Mouse (Mus musculus): ENCODE data around the gene Fam69b. TPM values are rescaled to one million over a fixed set of nuclear protein-coding genes. Genes with fewer than 3 reads are reported as not detected.

The Fam69b gene
- total RNA-seq (2021): 10 to 100 TPM in 1 of 2 experiments, 1 to 10 TPM in 1; 9.1 to 17.1 TPM
- long read RNA-seq, experiment 1, transcript Fam69b-201 (5 exons, 1,622 nt): major isoform, 21 of 25 reads
- long read RNA-seq, experiment 1, partial matches to known transcripts: 1 of 25 reads
- long read RNA-seq, experiment 1, other reads (novel, unspliced or antisense): 3 of 25 reads
- long read RNA-seq, experiment 2, transcript Fam69b-201 (5 exons, 1,622 nt): major isoform, 16 of 20 reads
- long read RNA-seq, experiment 2, partial matches to known transcripts: 0 of 20 reads
- long read RNA-seq, experiment 2, other reads (novel, unspliced or antisense): 4 of 20 reads

DNA sequence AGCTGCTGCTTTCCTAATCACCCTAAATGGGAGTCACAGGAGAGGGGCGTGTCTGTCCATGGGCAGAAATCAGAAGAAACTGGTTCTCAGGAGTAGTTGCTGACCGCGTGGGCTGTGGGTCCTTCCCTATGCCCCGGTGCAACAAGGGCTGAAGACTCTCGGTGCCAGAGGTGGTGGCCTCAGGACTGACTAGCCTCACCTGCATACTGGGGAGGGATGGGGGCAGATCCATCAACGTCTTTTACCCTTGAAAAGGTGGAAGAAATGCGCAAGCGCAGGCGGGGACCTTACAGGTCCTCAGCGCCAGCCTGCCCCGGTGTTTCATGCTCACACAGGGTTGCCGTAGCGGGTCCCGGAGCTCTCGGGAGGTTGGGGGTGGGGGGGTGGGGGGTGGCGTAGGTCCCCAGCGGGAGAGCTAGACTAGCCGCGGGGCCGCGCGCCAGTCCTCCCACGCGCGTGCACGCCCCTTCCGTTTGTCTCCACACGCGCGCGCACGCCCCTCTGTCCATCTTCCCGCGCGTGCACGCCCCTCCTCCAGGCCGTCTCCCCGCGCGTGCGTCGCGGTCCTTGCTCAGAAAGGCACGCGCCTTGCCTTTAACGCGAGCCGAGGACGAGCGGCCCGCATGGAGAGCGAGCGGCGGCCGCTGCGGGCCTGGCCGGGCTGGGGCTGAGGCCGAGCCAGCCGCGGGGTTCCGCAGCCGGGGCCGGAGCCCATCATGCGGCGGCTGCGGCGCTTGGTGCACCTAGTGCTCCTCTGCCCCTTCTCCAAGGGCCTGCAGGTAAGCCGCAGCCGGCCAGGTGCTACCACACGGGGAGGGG lies at the start of gene Fam69b:
TSS of gene Fam69b (plus strand) at position 537 of the 819 bp plus-strand sequence.
- peak; percentile 82 for DNase-seq

DNA sequence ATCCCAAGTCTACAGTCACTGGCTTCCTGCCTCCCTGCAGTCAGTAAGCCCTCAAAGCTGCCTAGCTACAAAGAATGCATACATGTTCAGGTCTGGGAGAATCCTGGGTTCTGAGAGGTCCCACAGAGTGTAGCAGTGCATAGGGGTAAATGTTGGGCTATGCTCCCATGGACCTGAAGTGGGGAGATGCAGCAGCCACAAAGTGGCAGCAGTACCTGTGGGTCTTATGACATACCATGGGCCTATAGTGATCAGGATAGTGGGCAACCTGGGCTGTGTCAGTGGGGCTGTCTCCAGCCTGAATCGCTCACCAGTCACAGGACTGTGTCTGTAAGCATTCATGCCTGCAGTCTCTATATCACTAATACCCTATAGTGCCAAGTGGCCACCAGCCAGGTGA lies 48.5 kb upstream of the Fam69b start, which contains the start of gene Egfl7:
TSS of gene Egfl7 (plus strand) at position 301 of the 400 bp plus-strand sequence.
- DNase-seq: no peak

DNA sequence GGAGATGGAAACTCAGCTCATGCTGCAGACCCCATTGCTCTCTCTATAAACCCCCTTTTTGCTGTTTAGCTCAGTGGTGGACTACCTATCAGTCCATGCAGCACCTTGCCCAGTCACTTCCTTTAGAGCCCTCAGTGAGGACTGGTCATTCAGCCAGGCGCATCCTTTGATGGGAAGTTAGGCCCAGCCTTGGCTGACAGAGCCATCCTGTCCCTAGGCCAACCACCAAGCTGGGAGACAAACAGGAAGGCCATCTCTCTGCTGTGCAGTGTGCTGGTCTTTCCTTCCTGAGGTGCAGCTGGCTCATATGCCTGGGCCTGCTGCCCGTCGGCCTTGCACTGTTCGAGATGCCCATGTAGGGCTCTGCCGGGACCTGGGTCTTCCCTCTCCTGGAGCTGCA lies 47.5 kb upstream of the Fam69b start:
- DNase-seq: no peak

DNA sequence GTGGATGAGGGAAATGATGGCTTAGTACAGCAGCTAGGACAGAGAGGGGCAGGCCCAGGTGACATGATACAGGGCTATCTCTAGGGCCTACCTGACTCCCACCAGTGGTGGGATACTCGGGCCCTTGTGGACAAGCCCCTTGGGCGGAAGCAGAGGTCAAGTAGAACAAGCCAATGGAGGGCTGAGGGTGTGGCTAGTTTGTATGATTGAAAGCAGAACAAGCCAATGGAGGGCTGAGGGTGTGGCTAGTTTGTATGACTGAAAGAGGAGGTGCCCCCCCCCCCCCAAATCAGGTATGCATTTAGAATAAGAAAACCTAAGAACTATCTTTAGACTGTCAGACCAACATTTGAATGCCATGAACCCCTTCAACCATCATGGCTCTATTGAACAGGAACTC lies 46.1 kb upstream of the Fam69b start:
- DNase-seq: no peak

DNA sequence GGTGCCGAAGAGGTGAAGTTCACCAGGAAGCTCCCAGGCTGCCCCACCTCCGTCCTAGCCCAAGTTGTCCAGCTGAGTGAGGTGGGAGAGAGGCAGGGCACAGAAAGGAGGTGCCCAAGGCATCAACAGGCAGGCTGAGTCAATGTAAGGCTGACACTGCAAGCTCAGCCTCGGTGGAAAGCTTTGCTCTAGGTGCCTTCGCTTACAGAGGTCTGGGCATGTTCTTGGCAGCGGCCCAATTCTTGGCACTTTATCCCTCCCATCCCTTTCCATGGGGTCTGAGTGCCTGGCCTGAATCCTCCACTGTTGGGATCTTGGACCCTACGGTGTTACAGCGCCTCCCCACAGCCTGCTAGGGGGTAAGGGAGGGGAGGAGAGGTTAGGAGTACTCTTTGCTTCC lies 45.5 kb upstream of the Fam69b start:
- DNase-seq: no peak

DNA sequence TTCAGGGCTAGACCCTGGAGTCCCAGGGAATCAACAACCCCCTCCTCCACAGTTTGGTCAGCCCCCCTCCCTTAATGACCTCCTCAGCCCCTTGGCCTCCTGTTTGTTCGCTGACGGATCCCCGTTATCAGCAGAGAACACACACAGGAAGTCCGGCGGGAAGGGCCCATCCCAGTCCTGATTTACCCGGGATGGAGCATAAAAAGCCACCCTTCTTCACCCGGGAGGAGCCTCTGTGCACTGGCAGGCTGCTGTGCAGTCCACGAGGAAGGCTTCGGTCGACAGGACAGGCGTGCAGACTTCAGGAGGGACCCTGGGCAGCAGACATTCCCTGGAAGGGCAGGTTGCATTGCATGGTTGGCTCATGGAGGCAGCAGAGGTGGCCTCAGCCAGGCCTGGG lies 44.6 kb upstream of the Fam69b start:
- DNase-seq: peak; percentile 72

DNA sequence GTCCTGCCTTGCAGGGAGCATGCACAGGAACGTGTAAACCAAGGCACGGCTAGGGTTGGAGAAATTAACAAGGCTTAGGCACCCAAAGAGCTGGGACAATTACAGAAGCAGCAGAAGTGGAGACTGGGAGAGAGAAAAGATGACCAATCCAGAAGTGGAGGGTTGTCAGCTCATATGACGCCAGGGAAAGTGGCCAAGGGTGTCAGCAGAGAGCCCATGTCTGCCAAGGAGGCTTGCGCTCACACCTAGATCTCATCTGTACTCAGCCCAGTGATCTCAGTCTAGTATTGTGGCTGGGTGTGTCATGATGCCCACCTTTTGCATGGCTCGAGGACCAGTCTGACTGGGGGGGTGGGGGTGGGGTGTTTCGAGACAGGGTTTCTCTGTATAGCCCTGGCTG lies 42.5 kb upstream of the Fam69b start:
- no peak for DNase-seq

DNA sequence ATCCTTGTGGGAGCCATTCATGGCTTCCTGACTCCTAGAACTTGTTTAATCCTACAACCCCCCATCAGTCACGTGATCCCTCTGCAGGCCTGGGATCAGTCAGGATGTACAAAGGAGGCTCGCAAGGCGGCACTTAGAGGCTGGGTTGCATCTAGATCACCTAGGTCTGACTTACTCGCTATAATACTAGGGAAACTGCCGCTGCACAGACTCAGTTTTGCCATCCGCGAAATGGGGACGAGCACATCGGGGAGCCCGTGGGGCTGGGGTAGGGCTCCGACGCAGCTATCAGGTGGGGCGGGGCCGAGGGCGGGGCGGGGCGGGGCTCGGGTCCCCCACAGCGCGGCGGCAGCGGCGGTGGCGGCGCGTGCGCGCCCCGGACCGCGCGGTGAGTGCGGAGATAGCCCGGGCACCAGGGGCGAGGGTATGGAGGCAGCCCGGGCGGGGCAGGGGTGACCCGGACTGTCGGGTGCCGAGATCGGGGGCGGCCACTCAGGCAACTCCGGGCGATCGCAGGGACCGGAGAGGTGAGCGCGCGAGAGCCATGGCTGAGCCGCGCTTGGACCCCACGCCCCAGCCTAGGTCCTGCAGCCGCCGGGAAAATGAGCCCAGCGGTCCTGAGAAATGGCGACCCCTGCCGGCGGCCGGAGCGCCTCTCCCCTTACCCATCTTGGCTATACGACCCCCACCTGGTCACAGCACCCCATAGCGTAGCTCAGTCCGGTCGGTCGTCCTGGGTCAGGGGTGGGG lies 41.8 kb upstream of the Fam69b start, which contains the start of gene Gm20532:
TSS of gene Gm20532 (plus strand) at position 346 of the 750 bp plus-strand sequence.
- peak; percentile 79 for DNase-seq

DNA sequence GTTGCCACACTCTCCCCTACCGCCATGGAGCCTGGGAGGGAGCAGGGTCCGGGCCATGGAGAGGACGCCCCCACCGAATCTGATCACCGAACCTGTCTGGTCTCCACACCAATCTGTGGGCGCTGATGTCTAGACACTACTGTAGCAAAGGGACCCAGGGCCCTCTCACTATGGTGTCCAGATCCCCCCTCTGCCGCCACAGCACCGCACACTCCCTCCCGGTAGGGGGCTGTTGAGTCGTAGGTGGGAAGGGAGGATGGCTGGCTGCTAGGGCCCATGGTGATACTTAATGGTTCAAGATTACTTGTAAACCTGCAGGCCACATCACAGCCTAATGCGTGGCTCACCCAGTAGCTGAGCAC lies 41.2 kb upstream of the Fam69b start:
- peak; percentile 40 for DNase-seq

DNA sequence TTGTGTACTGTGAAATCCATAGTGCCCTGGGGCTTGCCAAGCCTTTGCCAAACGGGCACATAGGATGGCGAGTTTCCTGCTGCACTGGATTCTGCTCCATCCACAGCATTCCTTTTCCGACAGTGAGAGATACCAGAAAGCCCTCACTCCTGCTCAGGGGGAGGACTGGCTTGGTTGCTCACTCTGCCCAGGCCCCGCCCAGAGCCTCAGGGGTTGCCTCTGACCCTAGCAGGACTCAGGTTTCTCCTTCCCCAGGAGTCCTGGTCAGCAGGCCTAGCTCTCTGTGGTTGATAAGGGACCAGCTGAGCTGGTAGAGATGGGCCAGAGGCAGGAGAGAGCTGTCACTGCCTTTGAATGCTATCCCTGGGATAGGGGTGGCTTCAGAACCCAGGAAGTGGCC lies 39.7 kb upstream of the Fam69b start:
- DNase-seq: peak; percentile 28

DNA sequence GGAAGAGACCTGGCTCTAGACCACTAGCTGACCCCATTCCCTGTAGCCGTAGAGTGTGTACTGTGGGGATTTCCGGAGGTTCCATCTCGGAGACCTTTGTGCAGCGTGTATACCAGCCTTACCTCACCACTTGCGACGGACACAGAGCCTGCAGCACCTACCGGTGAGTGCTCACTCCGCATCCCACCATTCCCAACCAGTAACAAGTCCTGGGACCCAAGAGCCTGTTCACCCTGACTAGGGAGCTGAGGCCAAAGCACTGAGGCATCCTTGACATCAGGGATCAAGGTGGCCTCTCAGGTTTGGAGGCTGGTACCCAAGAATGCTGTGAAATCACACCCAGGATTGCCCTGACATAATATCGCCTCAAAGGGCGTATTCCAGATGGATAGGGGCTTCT lies 39.0 kb upstream of the Fam69b start:
- DNase-seq: no peak

DNA sequence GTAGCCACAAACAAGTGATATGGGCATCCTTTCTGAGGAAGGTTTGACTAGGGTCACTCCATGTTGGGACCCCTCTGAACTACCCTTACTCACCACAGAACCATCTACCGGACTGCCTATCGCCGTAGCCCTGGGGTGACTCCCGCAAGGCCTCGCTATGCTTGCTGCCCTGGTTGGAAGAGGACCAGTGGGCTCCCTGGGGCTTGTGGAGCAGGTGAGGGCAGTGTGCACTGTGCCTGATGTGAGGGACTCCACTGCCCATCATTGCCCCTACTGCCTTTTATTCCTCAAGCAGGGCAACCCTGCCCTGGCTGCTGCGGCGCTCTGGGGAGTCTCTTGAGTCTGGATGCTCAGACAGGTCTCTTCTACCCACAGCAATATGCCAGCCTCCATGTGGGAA lies 38.0 kb upstream of the Fam69b start:
- DNase-seq: peak; percentile 55

DNA sequence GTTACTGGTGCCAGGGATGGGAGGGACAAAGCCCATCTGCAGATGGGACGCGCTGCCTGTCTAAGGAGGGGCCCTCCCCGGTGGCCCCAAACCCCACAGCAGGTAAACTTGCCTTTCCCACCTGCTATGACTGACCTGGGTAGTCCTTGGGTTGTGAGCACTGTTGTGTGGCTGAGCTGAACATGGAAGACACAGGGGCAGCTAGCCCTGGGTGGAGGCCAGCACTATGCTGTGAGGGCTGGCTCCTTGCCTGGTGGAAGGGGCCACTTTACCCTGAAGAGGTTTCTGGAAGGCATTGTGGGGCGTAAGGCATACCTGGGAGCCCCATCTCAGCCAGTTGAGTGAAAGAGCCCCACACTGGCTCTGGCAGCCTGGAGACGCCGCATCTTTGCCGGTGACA lies 37.3 kb upstream of the Fam69b start:
- DNase-seq: no peak

DNA sequence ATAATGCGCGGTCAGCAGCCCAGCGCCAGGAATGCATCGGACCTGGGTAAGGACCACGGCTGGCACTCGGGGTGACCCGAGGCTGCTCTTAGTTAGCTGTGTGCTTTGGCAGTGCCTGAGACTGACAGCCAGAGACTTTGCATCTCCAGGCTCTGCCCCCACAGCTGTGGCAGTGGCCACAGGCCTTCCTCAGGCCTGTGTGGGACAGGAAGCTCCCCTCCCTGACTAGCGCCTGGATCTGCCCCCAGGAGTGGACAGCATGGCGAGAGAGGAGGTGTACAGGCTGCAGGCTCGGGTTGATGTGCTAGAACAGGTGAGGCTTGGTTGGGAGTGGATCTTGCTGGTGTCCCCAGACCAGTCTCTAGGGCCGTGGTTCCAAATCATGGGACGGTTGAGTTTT lies 36.8 kb upstream of the Fam69b start:
- DNase-seq: no peak

DNA sequence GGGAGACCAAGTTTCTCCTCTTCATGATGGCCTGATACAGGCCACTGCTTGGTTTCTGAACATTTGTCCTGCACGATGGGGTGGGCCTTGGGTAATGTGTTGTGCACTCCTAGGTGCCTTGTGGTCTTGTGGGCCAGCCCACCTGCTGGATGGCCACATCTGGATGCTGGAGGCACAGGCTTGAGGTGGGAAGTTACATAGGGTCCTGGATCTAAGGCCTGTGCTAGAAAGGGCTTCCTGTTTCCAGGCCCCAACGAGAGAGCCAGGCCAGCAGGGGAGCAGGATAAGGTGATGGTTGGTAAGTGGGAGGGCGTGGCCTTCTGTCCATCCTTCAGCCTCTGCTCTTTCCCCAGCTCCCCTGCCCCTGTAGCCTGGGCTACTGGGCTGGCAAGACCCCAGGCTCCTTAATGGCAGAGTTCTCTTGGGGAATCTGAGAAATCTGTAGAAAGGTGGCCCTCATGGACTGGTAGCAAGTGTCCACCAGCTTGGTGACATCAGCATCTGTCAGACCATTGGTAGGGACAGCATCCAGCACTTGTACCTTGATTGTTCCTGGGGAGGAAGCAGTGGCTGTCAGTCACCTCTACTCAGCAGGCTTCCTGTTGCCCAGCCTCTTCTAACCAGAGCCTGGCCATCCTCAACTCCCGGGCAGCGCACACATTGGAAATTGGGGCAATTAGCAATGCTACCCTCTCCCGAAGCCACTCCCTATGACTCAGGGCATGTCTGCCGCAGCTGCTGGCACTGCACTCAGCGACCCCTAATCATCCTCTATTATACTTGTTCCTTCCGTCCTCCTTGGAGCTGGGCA lies 34.8 kb upstream of the Fam69b start:
- DNase-seq: no peak

DNA sequence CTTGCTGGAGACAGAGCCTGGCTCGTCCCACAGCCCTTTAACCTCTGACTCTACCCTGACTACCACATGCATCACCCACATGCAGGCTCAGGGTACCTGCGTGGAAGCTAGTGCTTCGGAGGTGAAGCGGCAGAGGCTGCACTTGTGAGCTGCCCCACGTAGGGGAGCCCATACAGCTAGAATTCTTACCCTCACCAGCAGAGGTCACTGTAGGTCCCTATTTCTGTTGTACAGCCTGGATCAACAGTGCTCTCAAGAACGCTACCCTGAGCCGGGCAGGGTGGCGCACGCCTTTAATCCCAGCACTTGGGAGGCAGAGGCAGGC lies 34.3 kb upstream of the Fam69b start:
- DNase-seq: peak; percentile 72

DNA sequence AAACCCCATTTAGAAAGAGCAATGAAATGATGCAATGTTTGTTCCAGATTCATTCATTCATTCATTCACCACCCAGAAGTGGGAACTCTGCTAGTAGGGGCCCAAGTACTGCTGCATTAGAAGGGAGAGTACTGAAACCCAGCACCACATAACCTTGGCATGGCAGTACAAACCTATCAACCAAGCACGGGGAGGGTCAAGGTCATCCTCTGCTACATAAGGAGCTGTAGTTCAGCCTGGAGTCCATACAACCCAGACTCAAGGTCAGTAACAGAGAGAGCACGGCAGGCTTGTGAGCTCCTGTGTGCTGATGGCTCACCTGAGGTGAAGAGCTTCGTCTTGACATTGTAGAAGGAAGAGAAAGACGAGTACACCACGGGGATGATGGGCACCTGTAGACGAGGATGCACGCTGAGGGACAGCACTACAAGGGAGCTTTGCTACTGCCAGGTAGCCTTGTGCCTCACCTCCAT lies 33.8 kb upstream of the Fam69b start:
- DNase-seq: no peak

DNA sequence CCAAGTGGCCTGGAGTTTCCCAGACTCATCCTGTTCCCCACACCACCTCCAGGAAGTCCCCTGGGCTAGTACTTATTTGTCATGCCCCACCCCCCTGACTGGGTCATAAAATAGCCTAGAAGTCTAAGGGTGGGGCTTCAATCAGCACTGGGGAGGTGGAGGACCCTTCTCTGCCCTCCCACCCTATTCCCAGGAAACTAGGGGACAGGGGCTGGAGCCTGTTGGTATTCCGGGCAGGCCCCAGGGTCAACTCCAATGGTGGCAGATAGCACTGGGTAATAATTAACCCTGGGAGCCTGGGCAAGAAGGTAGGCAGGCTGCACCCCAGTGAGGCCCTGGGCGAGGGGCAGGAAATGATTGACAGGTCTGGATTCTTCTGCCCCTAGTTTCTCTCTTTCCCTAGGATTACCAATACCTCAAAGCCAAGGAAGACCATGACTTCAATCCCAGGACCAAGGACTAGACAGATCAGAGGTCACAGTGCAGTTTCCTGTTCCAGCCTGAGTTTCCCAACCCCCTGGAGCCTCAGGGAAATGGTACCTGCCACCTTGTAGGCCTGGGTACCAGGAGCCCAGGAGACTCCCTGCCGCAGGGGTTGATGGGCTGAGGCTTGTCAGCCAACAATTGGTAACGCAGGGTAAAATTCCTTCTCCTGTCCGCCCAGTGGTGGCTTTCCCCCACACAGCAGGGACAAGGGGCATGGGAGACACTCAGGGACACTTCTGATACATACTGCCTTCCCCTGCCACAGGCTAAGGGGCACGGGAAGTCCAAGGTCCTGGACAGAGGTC lies 33.1 kb upstream of the Fam69b start:
- DNase-seq: peak; percentile 40

DNA sequence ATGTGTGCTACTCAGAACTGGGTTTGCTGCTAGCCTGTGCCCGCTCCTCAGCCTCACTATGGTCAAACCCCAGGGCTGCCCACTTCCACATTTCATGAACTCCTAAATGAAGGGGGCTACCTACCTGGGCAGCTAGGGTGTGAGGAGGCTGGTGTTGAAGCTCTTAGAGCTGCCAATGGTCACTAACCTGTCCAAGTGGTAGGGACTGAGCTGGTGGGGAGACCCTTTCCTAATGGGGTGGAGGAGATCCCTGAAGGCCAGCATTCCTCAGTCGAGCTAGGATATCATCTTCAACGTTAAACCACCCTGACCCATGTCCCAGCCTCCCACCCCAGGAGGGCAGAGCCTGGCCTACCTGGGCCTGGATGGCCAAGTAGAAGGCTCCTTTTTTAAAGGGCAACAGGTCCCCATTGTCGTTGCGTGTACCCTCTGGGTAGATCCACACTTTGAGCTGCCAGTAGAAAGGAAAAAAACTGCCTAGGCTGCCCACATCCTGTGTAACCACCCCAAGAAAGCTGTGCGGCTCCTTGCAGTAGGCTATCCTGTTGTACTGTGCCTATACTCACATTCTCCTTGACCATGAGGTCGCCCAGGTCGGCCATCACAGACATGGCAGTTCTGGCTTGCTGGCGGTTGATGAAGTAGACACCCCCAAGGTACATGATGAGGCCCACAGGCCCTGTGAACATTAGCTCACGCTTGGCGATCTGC lies 32.4 kb upstream of the Fam69b start:
- peak; percentile 17 for DNase-seq

DNA sequence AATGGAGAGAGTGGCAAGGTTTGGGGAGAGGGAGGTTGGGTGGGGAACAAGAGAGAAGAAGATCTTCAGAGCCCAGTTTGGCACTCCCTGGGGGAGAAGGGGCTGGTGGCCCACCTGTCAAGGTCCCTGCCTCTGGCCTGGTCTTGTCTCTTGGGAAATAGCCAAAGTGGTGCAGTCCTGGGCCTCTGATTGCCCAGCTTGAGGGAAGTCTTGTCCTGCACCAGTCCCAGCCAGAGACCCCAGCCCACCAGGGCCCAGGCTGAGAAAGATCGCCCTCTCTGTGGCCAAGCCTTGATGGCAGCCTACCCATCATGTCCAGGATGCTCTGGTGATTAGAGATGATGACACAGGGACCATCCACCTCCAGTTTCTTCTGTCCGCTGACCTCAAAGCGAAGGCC lies 31.4 kb upstream of the Fam69b start:
- DNase-seq: no peak

DNA sequence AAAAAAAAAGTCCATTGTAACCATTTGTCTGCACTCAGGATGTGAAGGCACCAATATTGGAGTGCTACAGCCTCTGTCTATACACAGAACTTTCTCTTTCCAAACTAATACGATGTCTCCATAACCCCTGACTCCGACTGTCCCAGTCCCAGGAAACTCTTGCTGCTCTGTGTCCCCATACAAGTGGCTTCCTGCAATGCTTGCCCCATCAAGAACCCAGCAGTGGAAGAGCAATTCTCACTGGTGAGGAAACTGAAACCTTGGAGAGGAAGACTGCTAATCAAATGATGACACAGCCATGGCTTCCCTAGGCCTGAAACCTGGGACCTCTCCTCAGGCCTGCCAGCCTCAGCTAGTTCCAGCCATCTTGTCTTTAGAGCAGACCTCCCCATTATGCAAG lies 30.4 kb upstream of the Fam69b start:
- no peak for DNase-seq

Measured in adrenal gland, postnatal 10 days (tissue).